Mouse (Mus musculus): ENCODE results near the gene A930017K11Rik. TPM values are rescaled to one million over a fixed set of nuclear protein-coding genes. Genes with fewer than 3 reads are reported as not detected.

A930017K11Rik gene
- polyA plus RNA-seq, 1 experiment from 2014 or later = 0.16 TPM

DNA sequence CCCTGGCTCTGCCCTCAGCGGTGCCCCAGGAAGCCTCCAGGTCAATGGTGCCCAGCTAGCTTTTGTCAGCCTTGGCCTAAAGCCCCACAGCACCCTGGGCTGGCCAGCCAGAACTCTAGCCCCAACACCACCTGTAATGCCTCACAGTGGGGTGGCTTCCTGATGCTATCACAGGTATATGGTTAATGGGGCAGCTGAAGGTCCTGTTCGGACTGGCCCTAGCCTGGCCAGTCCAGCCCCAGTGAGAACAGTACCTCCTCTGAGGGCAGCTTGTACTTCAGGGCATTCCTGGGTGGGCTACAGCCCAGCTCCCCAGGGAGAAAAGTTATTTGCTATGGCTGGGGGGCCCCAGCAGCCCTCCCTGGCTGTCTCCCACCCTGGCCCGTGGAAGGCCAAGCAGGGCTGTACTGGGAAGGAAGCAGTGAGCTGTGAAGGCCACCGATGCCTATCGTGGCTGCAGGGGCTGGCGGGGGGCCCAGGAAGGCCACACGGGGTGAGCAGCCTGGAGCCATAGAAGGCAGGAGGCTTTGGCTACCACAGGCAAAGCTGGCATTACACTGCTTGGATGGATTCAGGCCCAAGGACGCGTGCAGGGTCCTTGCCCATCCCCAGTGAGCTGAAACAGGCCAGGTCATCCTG lies 6.7 kb downstream of the A930017K11Rik start:
- no peak overlapping the region for H3K9ac ChIP-seq

DNA sequence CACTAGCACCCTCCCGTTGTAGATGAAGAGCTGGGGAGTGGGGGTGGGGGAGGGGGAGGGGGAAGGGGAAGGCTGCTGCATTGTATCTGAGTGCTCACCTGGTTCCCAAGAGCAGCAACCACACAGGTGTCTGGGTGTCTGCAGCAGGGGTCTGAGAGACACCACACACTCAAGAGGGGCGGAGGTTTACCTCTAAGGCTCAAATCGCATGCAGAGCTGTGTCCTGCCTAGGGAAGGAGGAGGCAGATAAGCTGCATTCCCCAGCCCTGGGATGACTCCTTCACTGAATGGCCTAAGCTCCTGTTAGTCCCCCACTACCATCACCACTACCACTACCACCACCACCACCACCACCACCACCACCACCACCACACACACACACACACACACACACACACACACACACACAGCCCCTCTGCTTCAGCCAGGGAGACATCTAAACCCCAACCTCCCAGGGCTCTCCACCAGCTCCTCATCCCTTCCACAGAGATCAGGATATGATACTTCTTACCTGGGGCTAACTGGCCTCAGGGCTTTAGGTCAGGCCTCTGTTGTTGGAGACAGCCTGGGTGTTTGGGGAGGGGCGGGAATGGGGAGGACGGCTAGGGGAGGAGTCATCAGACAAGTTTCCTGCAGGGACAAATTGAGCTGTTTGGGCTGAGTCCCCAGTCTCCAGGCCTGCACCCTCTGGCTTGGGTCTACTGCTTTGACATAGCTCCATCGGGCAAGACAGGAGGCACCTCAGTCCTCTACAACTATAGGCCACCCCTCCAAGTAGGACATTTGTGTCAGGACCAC lies 7.8 kb downstream of the A930017K11Rik start, which contains the start of the genes Pigq and Nhlrc4:
Gene Pigq, minus strand, starts transcription at position 571 of the 798 bp plus-strand sequence.
Gene Nhlrc4, minus strand, starts transcription at position 596 of the 798 bp plus-strand sequence.
- Histone ChIP-seq H3K4me2 (no peak within 1 kb of the TSS), H3K4me1 (ENCODE audit: insufficient read depth) (no peaks in the 10 kb centered on the region; the same call in 1 of the 2 replicates), H3K27ac (ENCODE audit: low read depth) (no peak within 1 kb of the TSS), H3K36me3 (ENCODE audit: insufficient read depth) (no peaks in the 10 kb centered on the region), H3K27me3 (ENCODE audit: insufficient read depth, low read length) (no peaks in the 10 kb centered on the region), H3K4me3 (ENCODE audit: low read depth, low read length) (no peak within 1 kb of the TSS), H3K9me3 (ENCODE audit: low read depth, low read length) (no peaks in the 10 kb centered on the region), H3K9ac (0 out of 2 replicates have a peak within 1 kb of the TSS, but pooled peaks have one; percentile 20)
- ATAC-seq (ENCODE audit: insufficient read depth) (no peak), DNase-seq (no peak)
- 52% methylated on average over 6 of the region's 6 CpGs for WGBS
- no peak for TF ChIP-seq CTCF (IDR thresholded peaks at IDR 0.05; ENCODE audit: low read depth)

More for the DNA sequence above, 6.7 kb downstream of the A930017K11Rik start:
- H3K4me3 ChIP-seq (ENCODE audit: low read depth, low read length) = no peak overlapping the region
- no peaks in the 10 kb centered on the region for H3K9me3 ChIP-seq (ENCODE audit: low read depth, low read length)
- no peak overlapping the region for H3K27ac ChIP-seq (ENCODE audit: low read depth)
- peaks cover 9% of the 10 kb centered on the region for H3K27me3 ChIP-seq (ENCODE audit: insufficient read depth, low read length)
- no peak for TF ChIP-seq CTCF (IDR thresholded peaks at IDR 0.05; ENCODE audit: low read depth)
- ATAC-seq (ENCODE audit: insufficient read depth) (no peak), DNase-seq (no peak)
- no peaks in the 10 kb centered on the region; the same call in 1 of the 2 replicates for H3K4me1 ChIP-seq (ENCODE audit: insufficient read depth)
- 63% methylated on average over 9 of the region's 9 CpGs for WGBS
- H3K36me3 ChIP-seq (ENCODE audit: insufficient read depth) = no peaks in the 10 kb centered on the region
- no peak overlapping the region for H3K4me2 ChIP-seq

DNA sequence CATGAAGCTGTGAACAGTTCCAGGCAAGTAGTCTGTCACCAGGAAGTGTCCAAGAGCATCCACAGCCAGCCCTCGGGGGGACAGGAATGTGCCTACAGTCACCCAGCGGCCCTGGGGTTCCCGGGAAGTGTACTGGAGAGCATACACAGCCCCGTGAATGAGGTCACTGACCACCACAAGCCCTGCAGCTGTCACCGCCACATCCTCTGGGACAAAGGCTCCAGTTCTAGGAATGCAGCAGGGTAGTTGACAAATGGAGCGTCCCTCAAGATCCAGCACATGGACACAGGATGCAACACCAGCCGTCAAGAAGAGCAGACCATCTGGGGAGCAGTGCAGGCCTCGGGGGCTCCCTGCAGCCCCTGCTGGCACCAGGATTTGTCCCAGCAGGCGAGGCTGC lies 8.6 kb downstream of the A930017K11Rik start:
- Histone ChIP-seq H3K36me3 (ENCODE audit: insufficient read depth) (peaks cover 4% of the 10 kb centered on the region), H3K4me3 (ENCODE audit: low read depth, low read length) (no peak overlapping the region), H3K4me2 (no peak overlapping the region), H3K27ac (ENCODE audit: low read depth) (no peak overlapping the region), H3K4me1 (ENCODE audit: insufficient read depth) (no peaks in the 10 kb centered on the region; the same call in 1 of the 2 replicates), H3K27me3 (ENCODE audit: insufficient read depth, low read length) (no peaks in the 10 kb centered on the region), H3K9me3 (ENCODE audit: low read depth, low read length) (no peaks in the 10 kb centered on the region), H3K9ac (0 out of 2 replicates have a peak overlapping the region, but pooled peaks have one; percentile 20)
- DNase-seq (no peak), ATAC-seq (ENCODE audit: insufficient read depth) (no peak)
- TF ChIP-seq CTCF (IDR thresholded peaks at IDR 0.05; ENCODE audit: low read depth) = no peak
- WGBS = 65% methylated on average over 9 of the region's 9 CpGs

DNA sequence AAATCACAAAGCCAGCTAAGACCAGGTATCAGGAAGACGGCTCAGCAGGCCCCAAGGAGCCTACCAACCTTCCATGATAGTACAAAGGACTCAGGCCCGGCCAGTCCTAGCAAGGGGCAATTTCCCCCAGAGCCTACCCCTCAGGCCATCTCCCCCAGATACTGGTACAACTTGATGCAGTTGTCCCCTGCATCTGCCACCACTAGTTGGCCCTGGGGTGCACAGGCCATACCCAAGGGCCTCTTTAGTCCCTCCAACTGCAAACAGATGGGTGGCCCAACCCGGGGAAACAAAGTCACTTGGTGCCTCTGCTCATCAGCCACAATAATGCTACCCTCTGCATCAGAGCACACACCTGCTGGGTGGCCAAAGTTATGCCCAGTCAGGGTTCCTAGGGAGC lies 9.1 kb downstream of the A930017K11Rik start:
- H3K9me3 ChIP-seq (ENCODE audit: low read depth, low read length) = no peaks in the 10 kb centered on the region
- no peaks in the 10 kb centered on the region; the same call in 1 of the 2 replicates for H3K4me1 ChIP-seq (ENCODE audit: insufficient read depth)
- peak overlapping the region; percentile 40; the same call in 1 of the 2 replicates for H3K27ac ChIP-seq (ENCODE audit: low read depth)
- peaks cover 7% of the 10 kb centered on the region for H3K36me3 ChIP-seq (ENCODE audit: insufficient read depth)
- DNase-seq (no peak), ATAC-seq (ENCODE audit: insufficient read depth) (no peak)
- no peaks in the 10 kb centered on the region for H3K27me3 ChIP-seq (ENCODE audit: insufficient read depth, low read length)
- TF ChIP-seq CTCF (IDR thresholded peaks at IDR 0.05; ENCODE audit: low read depth) = no peak
- no peak overlapping the region for H3K4me3 ChIP-seq (ENCODE audit: low read depth, low read length)
- no peak overlapping the region for H3K9ac ChIP-seq
- H3K4me2 ChIP-seq = no peak overlapping the region
- 79% methylated on average over 3 of the region's 3 CpGs for WGBS

DNA sequence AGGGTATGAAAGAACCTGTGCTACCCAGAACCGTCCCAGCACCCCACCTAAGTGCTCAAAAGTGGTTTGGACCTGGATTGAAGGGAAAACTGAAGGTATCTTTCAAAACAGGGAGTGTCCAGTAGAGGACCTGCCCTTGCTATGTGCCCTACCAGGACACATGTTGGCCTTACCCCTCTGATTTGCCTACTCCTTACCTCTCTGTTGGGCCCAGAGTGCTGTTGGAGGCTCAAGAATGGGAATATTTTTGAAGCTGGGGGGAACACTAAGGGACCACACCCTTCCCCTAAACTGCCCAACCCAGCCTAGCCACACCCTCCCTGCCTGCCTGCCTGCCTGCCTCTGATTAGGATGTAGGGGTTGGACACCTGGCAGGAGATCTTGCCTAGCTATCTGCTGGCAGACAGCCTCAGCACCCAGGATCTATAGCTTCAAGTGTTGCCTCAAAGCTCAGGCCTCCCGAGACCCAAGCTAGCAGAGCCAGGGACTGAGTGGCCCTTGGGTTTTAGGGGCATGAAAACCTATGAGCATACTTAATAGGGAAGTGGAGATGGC lies 9.7 kb downstream of the A930017K11Rik start:
- WGBS = 76% methylated on average over 2 of the region's 2 CpGs
- TF ChIP-seq CTCF (IDR thresholded peaks at IDR 0.05; ENCODE audit: low read depth) = no peak
- peak overlapping the region; percentile 73 for H3K4me2 ChIP-seq
- peak overlapping the region; percentile 40; the same call in 1 of the 2 replicates for H3K27ac ChIP-seq (ENCODE audit: low read depth)
- H3K9me3 ChIP-seq (ENCODE audit: low read depth, low read length) = no peaks in the 10 kb centered on the region
- peak; percentile 25; the same call in 1 of the 2 replicates for ATAC-seq (ENCODE audit: insufficient read depth)
- H3K4me3 ChIP-seq (ENCODE audit: low read depth, low read length) = peak overlapping the region; percentile 94; the same call in 1 of the 2 replicates
- no peaks in the 10 kb centered on the region for H3K27me3 ChIP-seq (ENCODE audit: insufficient read depth, low read length)
- H3K36me3 ChIP-seq (ENCODE audit: insufficient read depth) = peaks cover 7% of the 10 kb centered on the region
- H3K9ac ChIP-seq = peak overlapping the region; percentile 98; the same call in 1 of the 2 replicates
- no peaks in the 10 kb centered on the region; the same call in 1 of the 2 replicates for H3K4me1 ChIP-seq (ENCODE audit: insufficient read depth)
- DNase-seq = no peak

DNA sequence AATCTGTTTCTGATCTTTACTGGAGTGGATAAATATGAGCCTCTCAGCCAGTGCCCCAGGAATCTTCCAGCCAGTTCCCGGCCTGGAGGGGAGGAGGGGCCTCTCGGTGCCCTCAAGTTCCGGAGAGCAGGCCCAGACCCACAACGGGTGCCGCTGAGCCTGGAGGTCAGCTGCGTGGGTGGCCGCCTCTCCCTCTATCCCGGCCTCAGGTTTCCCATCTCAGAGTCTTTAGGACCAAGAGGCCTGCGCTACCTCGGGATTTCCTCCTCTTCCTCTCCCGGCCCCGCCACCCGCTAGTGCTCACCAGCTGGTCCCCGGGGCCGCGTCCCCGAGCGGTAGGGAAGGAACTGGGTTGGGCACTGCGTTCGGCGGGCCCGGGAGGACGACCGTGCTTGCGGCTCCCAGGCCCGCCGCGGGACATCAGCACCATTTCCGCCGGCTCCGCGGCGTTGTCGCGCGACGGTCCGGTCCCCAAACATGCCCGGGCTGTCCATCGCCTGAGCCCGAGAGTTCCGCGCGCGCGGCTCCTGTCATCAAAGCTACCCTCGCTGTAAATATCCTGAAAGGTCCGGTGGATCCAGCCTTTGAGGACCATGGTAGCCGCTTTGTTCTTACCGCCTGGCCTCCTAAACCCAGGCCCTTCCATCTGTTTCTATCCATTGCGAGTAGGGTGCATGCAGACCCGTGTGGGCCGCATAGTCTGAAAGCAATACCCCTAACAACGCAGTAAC lies 10.7 kb downstream of the A930017K11Rik start:
- DNase-seq = peak; percentile 88

More for the DNA sequence above, 10.7 kb downstream of the A930017K11Rik start:
- peaks cover 17% of the 10 kb centered on the region for H3K36me3 ChIP-seq (ENCODE audit: insufficient read depth)
- peak; percentile 81 for ATAC-seq (ENCODE audit: insufficient read depth)
- H3K4me3 ChIP-seq (ENCODE audit: low read depth, low read length) = peak overlapping the region; percentile 94
- 3% methylated on average over 54 of the region's 54 CpGs for WGBS
- H3K9me3 ChIP-seq (ENCODE audit: low read depth, low read length) = no peaks in the 10 kb centered on the region
- H3K27ac ChIP-seq (ENCODE audit: low read depth) = peak overlapping the region; percentile 95
- H3K4me1 ChIP-seq (ENCODE audit: insufficient read depth) = no peaks in the 10 kb centered on the region; the same call in 1 of the 2 replicates
- peak overlapping the region; percentile 73 for H3K4me2 ChIP-seq
- H3K27me3 ChIP-seq (ENCODE audit: insufficient read depth, low read length) = no peaks in the 10 kb centered on the region
- H3K9ac ChIP-seq = peak overlapping the region; percentile 98
- TF ChIP-seq CTCF (IDR thresholded peaks at IDR 0.05; ENCODE audit: low read depth) = no peak
